In the genomic region with DNA sequence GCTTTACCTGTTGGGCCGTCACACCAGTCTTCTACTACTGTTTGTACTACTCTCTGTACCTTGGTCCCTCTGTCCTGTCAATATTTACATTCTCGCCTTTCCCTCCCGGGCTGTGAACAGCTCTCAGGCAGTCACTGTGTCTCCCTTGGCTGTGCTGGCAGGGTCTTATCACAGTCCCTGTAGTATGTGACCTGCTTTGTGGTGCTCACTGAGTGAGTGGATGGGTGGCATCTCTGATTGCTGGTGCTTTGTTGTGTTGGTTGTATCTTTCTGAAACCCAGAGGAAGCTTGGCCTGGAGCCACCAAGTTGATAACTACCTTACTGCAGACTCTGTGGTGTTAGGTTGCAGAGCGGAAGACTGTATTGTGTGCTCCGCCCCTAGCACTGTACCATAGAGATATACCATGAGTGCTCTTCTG, we compare ENCODE assay signal across 16 mouse cellular contexts. TPM values are rescaled to one million over a fixed set of nuclear protein-coding genes. Genes with fewer than 3 reads are reported as not detected.
DNase-seq lines count a peak whose midpoint lies in the region; ATAC-seq and TF ChIP-seq lines count a peak whose summit lies in the region.
"Had no signal": no experiment of that assay in that cellular context is flagged by ENCODE, and none has a peak within 500 bp of the region (broad histone marks: within the 10 kb centered on the region; RNA-seq: fewer than 3 reads in every experiment).

No protein-coding gene starts in this region.

- peak overlapping the region; percentile 26 for H3K4me2 ChIP-seq in heart, embryonic 14.5 days (ENCODE audit: low read length)
- H3K4me2 ChIP-seq in intestine, postnatal 0 days (replicated peaks; ENCODE audit: low read depth), result no peak overlapping the region
- H3K4me2 ChIP-seq: embryonic facial prominence, embryonic 15.5 days; forebrain, embryonic 15.5 days; hindbrain, embryonic 14.5 days had no signal

- DNase-seq in heart, postnatal 25 days (ENCODE audit: low spot score), result no peak
- peak; percentile 75 for DNase-seq in MEL-GATA-1-ER (ENCODE audit: extremely low read depth, low read depth)
- DNase-seq in left cerebral cortex, postnatal 25 days (ENCODE audit: low spot score in 2 of 2), result no peak
- DNase-seq in cerebellum, postnatal 10 days, result no peak
- no peak for DNase-seq in urinary bladder, adult 18-20 months (ENCODE audit: low spot score in 2 of 2)
- DNase-seq: cerebellum, adult 9-10 months; gastrocnemius, postnatal 10 days; kidney, adult 9 months; thymus, postnatal 25 days had no signal

- H3K9me3 ChIP-seq in heart, embryonic 14.5 days (ENCODE audit: control insufficient read depth, low read length), result no peaks in the 10 kb centered on the region
- H3K9me3 ChIP-seq in intestine, postnatal 0 days (ENCODE audit: control insufficient read depth), result no peaks in the 10 kb centered on the region
- H3K9me3 ChIP-seq: embryonic facial prominence, embryonic 15.5 days; forebrain, embryonic 15.5 days had no signal

- intact Hi-C loops in heart, postnatal 25 days (cut with DNase I), result no loop called here
- intact Hi-C loops in left cerebral cortex, postnatal 25 days (cut with DNase I), result no loop called here

- WGBS in heart, embryonic 14.5 days, result 13% methylated on average over 5 of the region's 5 CpGs
- WGBS in intestine, postnatal 0 days, result 37% methylated on average over 5 of the region's 5 CpGs

- H3K4me3 ChIP-seq in heart, embryonic 14.5 days (ENCODE audit: control insufficient read depth in 1 of 2, insufficient read depth in 1 of 2, low read depth in 1 of 2, low read length in 2 of 2), result no peak overlapping the region
- no peak overlapping the region for H3K4me3 ChIP-seq in intestine, postnatal 0 days (ENCODE audit: low read depth, low read length)
- H3K4me3 ChIP-seq: embryonic facial prominence, embryonic 15.5 days; forebrain, embryonic 15.5 days had no signal

- H3K4me1 ChIP-seq in heart, embryonic 14.5 days (ENCODE audit: control insufficient read depth in 2 of 2, insufficient read depth in 2 of 2, low read length in 2 of 2), result peaks cover 4 to 10% of the 10 kb centered on the region in 2 experiments; a peak in 2 of 4 replicates
- H3K4me1 ChIP-seq in intestine, postnatal 0 days (replicated peaks; ENCODE audit: control insufficient read depth, insufficient read depth, low read length), result no peaks in the 10 kb centered on the region
- H3K4me1 ChIP-seq: embryonic facial prominence, embryonic 15.5 days; forebrain, embryonic 15.5 days had no signal

- no peak for TF ChIP-seq CTCF in intestine, postnatal 0 days (IDR thresholded peaks at IDR 0.05; ENCODE audit: low read depth)

- ATAC-seq in heart, embryonic 14.5 days (ENCODE audit: insufficient number of reproducible peaks, insufficient read depth, low FRiP score, low read depth), result peak; percentile 88
- peak; percentile 84 for ATAC-seq in intestine, postnatal 0 days
- peak; percentile 93 for ATAC-seq in megakaryocyte progenitor cell, adult 5-6 weeks (replicated peaks; ENCODE audit: poor library complexity)
- ATAC-seq: forebrain, embryonic 15.5 days had no signal

- H3K27ac ChIP-seq in heart, embryonic 14.5 days (replicated peaks in 1 of 2; ENCODE audit: control insufficient read depth in 1 of 2, insufficient read depth in 1 of 2, low read depth in 2 of 2, low read length in 2 of 2), result 0 out of 4 replicates have a peak overlapping the region, but pooled peaks of 1 of the 2 experiments have one; percentile 19
- no peak overlapping the region for H3K27ac ChIP-seq in intestine, postnatal 0 days (ENCODE audit: low read depth, low read length)
- H3K27ac ChIP-seq: embryonic facial prominence, embryonic 15.5 days; forebrain, embryonic 15.5 days; hindbrain, embryonic 14.5 days; macrophage had no signal

- H3K9ac ChIP-seq in heart, embryonic 14.5 days (ENCODE audit: low read length), result no peak overlapping the region
- no peak overlapping the region for H3K9ac ChIP-seq in intestine, postnatal 0 days (ENCODE audit: low read depth, low read length)
- H3K9ac ChIP-seq: embryonic facial prominence, embryonic 15.5 days; forebrain, embryonic 15.5 days; hindbrain, embryonic 14.5 days had no signal

- no peaks in the 10 kb centered on the region for H3K36me3 ChIP-seq in heart, embryonic 14.5 days (ENCODE audit: control insufficient read depth, insufficient read depth, low read length)
- H3K36me3 ChIP-seq in intestine, postnatal 0 days (ENCODE audit: control insufficient read depth, insufficient read depth), result no peaks in the 10 kb centered on the region
- H3K36me3 ChIP-seq: embryonic facial prominence, embryonic 15.5 days; forebrain, embryonic 15.5 days had no signal

- H3K27me3 ChIP-seq in heart, embryonic 14.5 days (ENCODE audit: control insufficient read depth, insufficient read depth, low read length), result no peaks in the 10 kb centered on the region
- no peaks in the 10 kb centered on the region for H3K27me3 ChIP-seq in intestine, postnatal 0 days (replicated peaks; ENCODE audit: control insufficient read depth, insufficient read depth, low read length)
- H3K27me3 ChIP-seq: embryonic facial prominence, embryonic 15.5 days; forebrain, embryonic 15.5 days had no signal

RNA-seq across cellular contexts. Expression of a gene that starts 25.8 kb away (rescaled TPM):
- polyA plus RNA-seq in heart, embryonic 14.5 days (2014; fragmentation: Nextera tagmentation; extraction: Ambion mirVana), result 7.7 and 8.3 TPM in 2 replicates
- 10 to 100 TPM; 27.7 to 27.8 TPM for total RNA-seq in heart, postnatal 25 days (2021)
- polyA plus RNA-seq in intestine, postnatal 0 days (2015; fragmentation: Nextera tagmentation; extraction: Ambion mirVana), result 1.6 and 2.0 TPM in 2 replicates
- 11.9 and 13.5 TPM in 2 replicates for total RNA-seq in megakaryocyte progenitor cell, adult 5-6 weeks (2015)
- total RNA-seq in megakaryocyte progenitor cell, adult 5-6 weeks (2017), result 20.3 and 23.2 TPM in 2 replicates
- total RNA-seq in left cerebral cortex, postnatal 25 days (2021), result 10 to 100 TPM; 31.4 to 50.2 TPM
